Mouse (Mus musculus) testis, adult 2 months (tissue): ENCODE measurements around the gene Mfsd4b1.

Experiments
- CTCF ChIP-seq: fragments of 200-500 bp; IDR thresholded peaks from 2 replicates; pipeline ENCODE4 v1.5.1; 2012; ENCODE audit warnings: low read depth, mild to moderate bottlenecking, inconsistent platforms, low read length, moderate library complexity; ENCODE audit not compliant: control insufficient read depth, insufficient read depth, insufficient replicate concordance
- POLR2A ChIP-seq: fragments of 200-500 bp; IDR thresholded peaks from 2 replicates; pipeline ENCODE4 v1.6.1; 2012; ENCODE audit warnings: low read depth, mild to moderate bottlenecking, inconsistent platforms, low read length, moderate library complexity; ENCODE audit not compliant: control insufficient read depth

- TF ChIP-seq POLR2A = no peak
- no peak for TF ChIP-seq CTCF
These were observed 5.6 kb upstream of the Mfsd4b1 start for GRCm38 (mm10) chr10:40030716-40031115.
